Mouse (Mus musculus): ENCODE measurements at regions not wholly inside any gene's neighbourhood (a gene's known extent, or its start where the extent isn't known, plus 50 kb on each side); places are given as distances from the start of the nearest gene placed in this dataset.
A peak's percentile ranks its signal among the peaks of the same experiment; 100 is the strongest.

- H3K27ac ChIP-seq: no peak overlapping the region
- TF ChIP-seq CTCF (IDR thresholded peaks at IDR 0.05): no peak
- H3K4me3 ChIP-seq: no peak overlapping the region
- intact Hi-C loops (cut with DNase I): no loop called here
- no peak for DNase-seq (ENCODE audit: extremely low spot score in 1 of 2, low spot score in 2 of 2)
Measured at GRCm38 (mm10) chr3:39643194-39643593, 756.5 kb downstream of the Fat4 start.

DNA sequence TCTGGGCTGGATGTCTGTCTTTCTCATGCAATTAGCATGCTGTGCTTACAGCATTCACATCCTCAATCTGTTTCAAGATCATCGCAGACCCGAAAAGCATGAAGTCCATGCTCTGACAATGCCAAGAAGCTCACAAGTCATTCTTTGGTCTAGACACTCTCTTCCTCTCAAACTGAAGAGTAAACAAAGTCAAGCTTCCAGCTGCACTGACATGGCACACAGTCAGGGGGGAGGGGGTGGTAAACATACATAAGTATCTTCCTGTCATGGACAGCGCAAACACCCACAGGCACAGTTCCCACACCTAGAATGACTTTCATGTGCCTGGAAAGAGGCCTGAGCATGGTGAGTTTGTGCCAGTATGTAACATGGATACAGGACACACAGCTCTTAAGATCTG is 780.1 kb downstream of the Fat4 start:
- Histone ChIP-seq H3K27ac (no peak overlapping the region), H3K4me3 (no peak overlapping the region)
- no peak for TF ChIP-seq CTCF (IDR thresholded peaks at IDR 0.05)
- intact Hi-C loops (cut with DNase I): no loop called here
- no peak for DNase-seq (ENCODE audit: extremely low spot score in 1 of 2, low spot score in 2 of 2)

GRCm38 (mm10) chr3:39669145-39669544 is 782.4 kb downstream of the Fat4 start:
- Histone ChIP-seq H3K4me3 (no peak overlapping the region), H3K27ac (no peak overlapping the region)
- no peak for TF ChIP-seq CTCF (IDR thresholded peaks at IDR 0.05)
- DNase-seq (ENCODE audit: extremely low spot score in 1 of 2, low spot score in 2 of 2): no peak
- intact Hi-C loops (cut with DNase I): no loop called here

DNA sequence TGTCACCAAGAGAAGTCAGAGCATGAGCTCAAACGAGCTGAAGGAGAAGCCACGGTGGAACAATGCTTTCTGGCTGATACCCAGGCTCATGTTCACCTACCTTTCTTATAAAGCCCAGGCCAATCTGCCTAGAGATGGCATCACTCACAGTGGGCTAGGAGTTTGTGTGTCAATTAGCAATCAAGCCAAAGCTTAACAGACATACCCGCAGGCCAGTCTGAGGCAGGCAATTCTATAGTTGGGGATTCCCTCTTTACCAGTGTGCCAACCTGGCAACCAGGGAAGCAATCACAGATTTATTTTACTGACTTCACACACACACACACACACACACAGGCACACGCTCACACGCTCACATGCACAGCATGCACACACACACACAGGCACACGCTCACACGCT is 787.3 kb downstream of the Fat4 start:
- intact Hi-C loops (cut with DNase I): no loop called here

DNA sequence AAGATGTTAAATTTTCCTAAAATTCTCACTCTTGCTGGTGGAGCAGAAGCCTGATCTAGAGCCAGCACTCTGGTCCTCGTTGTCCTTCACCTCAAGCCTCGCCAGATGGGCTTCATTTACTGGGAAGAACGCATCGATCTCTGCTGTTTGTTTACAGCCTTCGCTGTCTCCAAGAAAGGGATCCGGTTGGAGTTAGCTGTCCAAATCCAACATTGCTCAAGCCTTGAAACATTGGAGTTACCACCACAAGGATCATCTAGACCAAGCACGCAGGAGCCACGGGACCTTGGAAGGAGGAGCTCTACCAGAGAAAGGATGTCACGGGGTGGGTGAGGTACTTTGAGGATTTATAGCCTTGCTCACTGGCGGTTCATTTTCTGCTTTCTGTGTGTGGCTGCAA is 788.2 kb downstream of the Fat4 start:
- intact Hi-C loops (cut with DNase I): no loop called here
- no peak overlapping the region for H3K27ac ChIP-seq
- TF ChIP-seq CTCF (IDR thresholded peaks at IDR 0.05): no peak
- DNase-seq (ENCODE audit: extremely low spot score in 1 of 2, low spot score in 2 of 2): no peak
- H3K4me3 ChIP-seq: no peak overlapping the region

More for the DNA sequence above, 787.3 kb downstream of the Fat4 start:
- TF ChIP-seq CTCF (IDR thresholded peaks at IDR 0.05): no peak
- no peak overlapping the region for H3K27ac ChIP-seq
- DNase-seq (ENCODE audit: extremely low spot score in 1 of 2, low spot score in 2 of 2): no peak
- H3K4me3 ChIP-seq: no peak overlapping the region

GRCm38 (mm10) chr3:39705610-39706009 is 818.9 kb downstream of the Fat4 start:
- intact Hi-C loops (cut with DNase I): no loop called here

DNA sequence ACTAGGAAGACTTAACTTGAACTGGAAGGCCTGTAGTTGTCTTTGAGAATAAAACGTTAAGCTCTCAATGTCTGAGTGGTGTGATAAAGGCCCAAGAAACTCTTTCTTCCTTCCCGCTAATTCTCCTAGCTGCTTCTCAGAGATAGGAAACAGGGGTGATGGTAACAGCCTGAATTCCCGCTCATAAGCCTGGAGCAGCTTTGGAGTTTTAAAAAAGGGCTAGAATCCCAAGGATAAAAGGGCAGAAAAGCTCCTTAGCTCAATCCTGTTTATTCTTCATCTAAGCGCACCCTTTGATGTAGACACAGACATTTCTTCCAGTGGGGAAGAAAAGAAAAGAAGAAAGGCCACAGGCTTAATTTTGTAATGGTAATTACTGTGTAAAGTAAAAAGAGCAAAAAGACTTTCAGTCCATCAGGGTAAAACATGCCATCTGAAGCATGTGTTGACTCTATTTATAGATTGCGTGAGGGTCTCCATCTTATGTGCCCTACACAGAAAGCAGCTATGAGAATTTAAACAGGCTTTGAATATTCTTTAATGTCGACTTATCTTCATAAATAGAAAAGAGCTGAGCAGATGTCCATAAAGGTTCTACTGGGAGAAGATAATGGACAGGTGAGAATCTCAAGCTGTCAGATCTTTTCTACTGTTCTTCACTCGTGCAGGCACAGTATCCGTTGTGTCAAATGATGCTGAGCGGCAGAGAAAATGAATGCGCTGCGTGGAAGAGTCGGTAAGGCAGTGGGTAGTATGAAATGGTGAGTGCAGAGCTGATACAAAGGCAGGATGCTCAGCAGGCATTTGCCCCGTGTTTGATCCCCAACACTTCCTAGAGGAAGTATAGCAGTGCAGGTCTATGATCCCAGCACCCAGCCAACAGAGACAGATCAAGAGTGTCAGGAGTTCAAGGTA is 818.0 kb upstream of the Intu start:
- no peak for TF ChIP-seq CTCF (IDR thresholded peaks at IDR 0.05)
- Histone ChIP-seq H3K27ac (no peak overlapping the region), H3K4me3 (no peak overlapping the region)
- no peak for DNase-seq (ENCODE audit: extremely low spot score in 1 of 2, low spot score in 2 of 2)
- intact Hi-C loops (cut with DNase I): no loop called here

More at GRCm38 (mm10) chr3:39705610-39706009, 818.9 kb downstream of the Fat4 start:
- TF ChIP-seq CTCF (IDR thresholded peaks at IDR 0.05): peak; percentile 16; the same call in 1 of the 2 replicates
- DNase-seq (ENCODE audit: extremely low spot score in 1 of 2, low spot score in 2 of 2): no peak
- Histone ChIP-seq H3K27ac (no peak overlapping the region), H3K4me3 (no peak overlapping the region)

GRCm38 (mm10) chr3:39714056-39714592 is 817.0 kb upstream of the Intu start:
- no peak for TF ChIP-seq CTCF (IDR thresholded peaks at IDR 0.05)
- no peak overlapping the region for H3K4me3 ChIP-seq
- no peak for DNase-seq (ENCODE audit: extremely low spot score in 1 of 2, low spot score in 2 of 2)
- intact Hi-C loops (cut with DNase I): no loop called here
- H3K27ac ChIP-seq: no peak overlapping the region

- no peak for TF ChIP-seq CTCF (IDR thresholded peaks at IDR 0.05)
- intact Hi-C loops (cut with DNase I): no loop called here
- peak; percentile 14 to 32 for DNase-seq (ENCODE audit: extremely low spot score in 1 of 2, low spot score in 2 of 2)
- Histone ChIP-seq H3K4me3 (no peak overlapping the region), H3K27ac (no peak overlapping the region)
Measured at GRCm38 (mm10) chr3:39718946-39719545, 812.0 kb upstream of the Intu start.

GRCm38 (mm10) chr3:39725755-39726154 is 805.3 kb upstream of the Intu start:
- Histone ChIP-seq H3K4me3 (no peak overlapping the region), H3K27ac (no peak overlapping the region)
- TF ChIP-seq CTCF (IDR thresholded peaks at IDR 0.05): no peak
- intact Hi-C loops (cut with DNase I): no loop called here
- no peak for DNase-seq (ENCODE audit: extremely low spot score in 1 of 2, low spot score in 2 of 2)

DNA sequence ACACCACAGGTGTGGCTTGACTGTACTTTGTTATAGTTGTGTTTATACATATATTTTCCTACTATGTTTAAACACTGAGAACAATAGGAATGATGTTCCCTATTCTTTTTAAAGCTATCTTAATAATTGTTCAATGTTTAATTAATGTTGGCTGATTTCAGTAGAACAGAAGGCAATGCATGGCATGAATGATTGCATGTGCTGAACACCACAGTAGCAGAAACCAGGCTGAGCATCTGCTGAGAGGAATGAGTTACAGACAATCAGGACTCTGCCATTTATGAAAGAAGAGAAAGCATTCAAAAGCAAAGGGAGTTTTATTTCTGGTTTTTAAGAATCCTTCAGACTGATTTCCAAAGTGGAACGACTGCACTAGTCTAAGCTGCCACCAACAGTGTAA is 794.4 kb upstream of the Intu start:
- TF ChIP-seq CTCF (IDR thresholded peaks at IDR 0.05): no peak
- Histone ChIP-seq H3K27ac (no peak overlapping the region), H3K4me3 (no peak overlapping the region)
- DNase-seq (ENCODE audit: extremely low spot score in 1 of 2, low spot score in 2 of 2): no peak
- intact Hi-C loops (cut with DNase I): no loop called here

DNA sequence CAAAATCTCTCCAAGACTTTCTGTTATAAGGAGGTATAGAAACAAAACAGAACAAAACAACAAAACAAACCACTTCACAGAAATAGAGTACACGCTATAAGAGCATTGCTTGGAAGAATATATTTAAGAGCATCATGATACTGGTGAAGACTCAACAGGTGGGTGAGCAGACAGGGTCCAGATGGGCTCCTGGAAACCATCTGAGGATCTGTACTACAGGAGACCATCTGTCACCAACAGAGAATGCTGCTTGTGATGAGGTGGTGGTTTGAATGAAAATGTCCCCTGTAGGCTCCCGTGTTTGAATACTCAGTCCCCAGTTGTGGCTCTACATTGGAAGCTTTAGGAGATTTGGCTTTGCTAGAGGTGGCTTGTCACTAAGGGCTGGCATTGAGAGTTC is 785.1 kb upstream of the Intu start:
- peak in 1 of 2 experiments; percentile 20 for DNase-seq (ENCODE audit: extremely low spot score in 1 of 2, low spot score in 2 of 2)
- intact Hi-C loops (cut with DNase I): no loop called here
- H3K4me3 ChIP-seq: no peak overlapping the region
- no peak for TF ChIP-seq CTCF (IDR thresholded peaks at IDR 0.05)
- H3K27ac ChIP-seq: no peak overlapping the region

Measured in left cerebral cortex, adult 2 months (tissue).